Mouse (Mus musculus) cerebellum, adult 11-12 months (tissue): ENCODE results near the gene Plagl2.

ENCODE experiments used
- DNase-seq: peaks from one replicate; pipeline ENCODE4 v3.0.0; 2022

Plagl2 gene

DNA sequence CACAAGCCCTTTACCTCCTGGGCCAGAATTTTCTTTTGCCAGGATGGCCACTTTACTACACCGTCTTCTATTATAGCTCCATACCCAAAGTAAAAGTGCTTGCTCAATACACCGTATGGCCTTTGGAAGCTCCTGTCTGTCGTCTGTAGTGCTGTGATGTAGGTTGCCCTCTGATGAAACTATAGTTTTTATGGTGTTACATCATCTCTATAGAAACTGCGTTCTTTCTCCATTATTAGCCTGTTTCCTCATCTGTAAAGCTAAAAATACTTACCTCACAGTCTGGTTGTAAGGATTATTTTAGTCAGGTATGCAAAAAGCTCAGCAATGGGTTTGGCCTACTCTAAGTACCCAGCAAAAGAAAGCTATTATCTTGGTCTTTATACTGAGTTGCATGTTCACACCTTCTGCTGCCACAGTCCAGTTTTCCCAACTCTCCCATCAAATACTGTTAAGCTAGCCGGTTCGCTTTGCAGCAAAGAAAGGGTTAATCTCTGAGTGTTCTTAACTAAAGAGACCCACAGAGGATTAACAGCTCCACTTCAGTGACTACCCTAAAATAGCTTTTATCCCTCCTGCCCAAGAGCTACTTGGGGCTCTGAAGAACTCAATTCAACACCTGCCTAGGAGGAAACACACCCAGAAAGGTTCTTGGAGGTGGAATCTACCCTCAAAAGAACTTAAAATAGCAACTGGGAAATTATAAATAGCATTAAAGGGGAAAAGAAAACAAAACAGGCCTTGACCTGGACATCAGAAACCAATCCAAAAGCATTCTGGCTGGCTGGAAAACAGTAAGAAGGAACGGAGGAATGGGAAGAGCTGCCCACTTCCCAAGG is 2.0 kb downstream of the Plagl2 start:
- no peak for DNase-seq

DNA sequence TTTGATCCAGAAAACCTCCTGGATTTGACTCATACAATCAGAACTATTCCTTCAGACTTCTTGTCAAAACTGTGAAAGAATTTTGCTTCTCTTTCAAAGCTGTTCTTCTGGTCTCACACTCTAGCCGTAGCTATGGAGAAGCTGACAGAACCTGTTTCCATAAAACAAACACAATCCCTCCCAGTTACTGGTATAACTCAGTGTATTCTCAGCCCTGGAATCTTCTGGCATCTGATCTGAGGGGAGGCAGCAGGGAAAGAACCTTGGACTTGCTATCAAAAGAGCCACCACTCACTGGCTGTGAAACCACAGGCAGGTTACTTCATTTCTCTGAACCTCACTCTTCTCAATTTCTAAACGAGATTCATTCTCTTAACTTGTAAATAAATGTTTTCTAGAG is 2.8 kb downstream of the Plagl2 start:
- no peak for DNase-seq

DNA sequence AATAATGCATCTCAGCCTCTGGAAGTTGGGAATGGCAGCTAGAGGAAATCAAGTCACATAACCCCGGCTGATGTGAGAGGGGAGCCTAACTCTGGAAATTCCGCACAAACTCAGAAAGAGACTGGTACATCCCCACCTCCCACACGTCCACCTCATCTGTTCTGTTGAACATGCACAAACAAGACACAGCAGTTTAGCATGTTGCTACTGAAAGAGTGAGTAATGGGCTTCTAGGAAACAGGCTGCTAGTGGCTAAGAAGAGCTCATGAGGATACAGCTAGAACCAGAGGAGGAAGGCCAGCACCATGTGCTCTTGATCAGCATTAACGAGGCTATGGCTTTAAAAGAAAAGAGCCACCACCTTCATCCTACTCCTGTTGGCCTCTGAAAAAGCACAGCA is 3.3 kb downstream of the Plagl2 start:
- no peak for DNase-seq

DNA sequence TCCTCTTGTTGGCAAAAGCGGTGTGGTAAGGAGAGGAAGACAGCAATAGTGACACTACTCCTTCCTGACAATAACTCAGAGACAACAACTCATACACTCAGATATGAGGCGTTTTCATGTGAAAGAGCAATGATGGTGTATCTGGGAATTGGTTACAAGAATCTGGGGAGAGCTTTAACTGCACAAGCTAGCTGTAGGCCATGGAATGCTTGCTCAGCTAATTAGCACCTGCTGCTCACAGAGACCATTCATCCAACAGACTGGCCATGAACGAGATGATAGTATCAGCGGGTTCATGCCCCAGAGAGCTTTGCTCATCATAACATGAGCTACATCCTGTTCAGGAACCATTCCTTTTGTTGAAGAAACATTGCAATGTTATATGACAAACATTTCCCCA is 4.0 kb downstream of the Plagl2 start:
- DNase-seq: no peak

DNA sequence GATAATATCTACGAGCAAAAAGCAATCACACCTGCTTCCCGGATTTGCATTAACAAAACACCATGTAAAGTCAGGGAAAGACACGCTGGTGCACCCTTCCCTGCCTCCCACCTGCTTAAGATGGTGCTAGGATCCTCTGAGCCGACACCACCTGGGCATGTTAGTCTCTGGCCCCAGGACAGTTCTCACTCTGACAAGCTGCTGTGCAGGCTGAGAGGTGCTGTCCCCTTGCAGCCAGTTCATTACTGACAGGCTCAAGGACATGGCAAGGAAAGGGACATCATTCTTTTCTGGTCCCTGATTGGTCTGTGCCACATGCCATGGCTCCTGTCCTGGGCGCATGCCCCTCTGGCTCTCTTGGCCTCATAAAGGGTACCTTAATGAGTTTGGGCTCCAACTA is 12.7 kb downstream of the Plagl2 start:
- DNase-seq: no peak

DNA sequence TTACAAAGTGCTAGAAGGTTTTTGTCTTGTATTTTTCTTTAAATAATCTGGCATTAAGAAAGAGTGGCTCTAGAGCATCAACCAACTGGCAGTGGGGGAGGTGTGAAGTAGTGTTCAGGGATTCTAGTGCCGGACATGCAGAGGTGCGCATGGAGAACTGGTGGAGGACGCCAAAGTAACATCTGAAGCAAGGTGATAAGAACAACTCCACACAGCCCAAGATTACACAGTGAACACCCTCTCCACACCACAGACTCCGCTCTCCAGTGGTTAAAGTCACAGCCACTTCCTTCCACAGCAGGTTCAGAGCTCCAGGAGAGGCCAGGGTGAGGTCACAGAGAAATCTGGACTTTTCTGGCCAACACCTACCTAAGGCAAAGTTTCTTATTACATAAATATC is 13.3 kb downstream of the Plagl2 start:
- no peak for DNase-seq

DNA sequence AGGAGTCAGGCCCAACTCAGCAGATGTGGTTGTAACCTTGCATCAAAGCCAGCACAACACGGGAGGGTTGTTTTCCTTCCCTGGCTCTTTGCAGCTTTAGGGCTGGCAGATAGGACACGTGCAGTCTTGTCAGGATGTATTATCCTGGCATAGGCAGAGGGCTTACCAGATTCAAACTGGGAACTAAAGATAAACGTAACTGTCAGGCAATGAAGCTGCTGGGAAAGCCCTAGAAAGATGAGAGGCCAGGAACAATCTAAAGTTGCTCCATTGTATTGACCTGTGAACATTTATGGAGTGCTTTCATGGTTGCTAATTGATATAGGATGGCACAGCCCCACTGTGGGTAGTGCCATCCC is 15.7 kb downstream of the Plagl2 start:
- DNase-seq: no peak

DNA sequence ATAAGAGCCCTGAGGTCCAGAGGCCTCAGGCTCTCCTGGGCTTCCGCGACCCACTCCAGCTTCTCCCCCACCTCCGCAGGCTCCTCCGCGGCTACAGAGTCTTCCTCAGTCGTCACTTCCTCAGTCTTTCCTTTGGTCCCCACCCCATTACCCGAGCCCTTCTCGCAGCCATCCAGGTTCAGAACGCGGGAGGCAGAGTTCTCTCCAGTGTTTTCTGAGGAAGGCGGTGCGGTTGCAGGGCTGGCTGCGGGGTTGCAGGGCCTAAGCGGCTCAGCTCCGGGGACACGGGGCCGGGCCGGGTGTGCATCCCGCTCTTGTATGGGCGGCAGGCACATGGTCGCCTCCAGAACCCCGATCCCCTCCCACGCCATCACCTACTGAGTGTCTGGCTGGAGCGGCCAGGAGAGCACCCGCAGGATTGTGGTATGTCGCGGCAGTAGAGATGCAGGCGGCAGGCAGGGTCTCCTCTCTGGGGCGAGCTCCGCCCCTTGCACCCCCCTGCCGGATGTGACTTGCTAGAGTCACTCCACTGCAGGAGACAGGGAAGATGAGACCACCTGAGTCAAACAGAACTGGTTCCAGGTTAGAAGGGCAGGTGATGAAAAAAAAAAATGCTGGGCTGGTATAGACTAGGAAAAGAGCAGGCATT is 16.2 kb downstream of the Plagl2 start, which contains the start of gene Tspyl3:
Tspyl3 (minus strand) TSS at position 496 of the 649 bp plus-strand sequence.
- DNase-seq: peak; percentile 58

DNA sequence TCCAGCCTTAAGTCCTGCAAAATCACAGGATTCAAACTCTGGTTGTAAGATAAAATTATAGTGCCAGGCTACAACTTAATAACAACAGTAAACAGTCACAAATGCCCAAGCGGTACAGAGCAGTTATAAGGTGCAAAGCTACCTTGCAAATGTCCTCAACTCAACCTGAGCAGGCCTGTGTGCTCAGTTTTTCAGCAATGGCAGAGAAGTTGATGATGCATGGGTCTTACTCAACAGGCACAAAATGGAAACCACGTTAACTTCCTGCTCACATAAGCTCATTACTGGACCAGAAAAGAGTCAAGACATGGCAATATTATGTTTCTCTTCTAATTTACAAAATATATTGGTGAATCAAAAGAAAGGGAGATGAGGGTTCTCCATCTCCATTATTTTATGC is 18.7 kb downstream of the Plagl2 start:
- DNase-seq: no peak

DNA sequence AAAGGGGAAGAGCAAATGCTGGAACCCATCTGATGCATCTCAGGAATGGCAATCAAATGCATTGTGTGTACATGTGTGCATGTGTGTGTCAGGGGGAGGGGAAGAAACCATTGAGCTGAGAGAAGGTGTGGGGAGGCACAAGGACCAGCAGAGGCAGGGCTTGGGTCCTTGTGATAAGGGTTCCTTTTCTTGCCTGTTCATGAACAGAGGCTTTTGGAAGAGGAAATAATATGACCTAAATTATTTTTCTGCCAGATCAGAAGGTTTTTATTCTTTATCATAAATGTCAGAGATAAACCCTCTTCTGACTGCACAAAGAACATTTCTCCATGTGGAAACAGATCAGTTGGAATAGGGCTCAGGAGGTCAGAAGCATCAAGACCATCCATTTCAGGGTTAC is 19.1 kb downstream of the Plagl2 start:
- no peak for DNase-seq

DNA sequence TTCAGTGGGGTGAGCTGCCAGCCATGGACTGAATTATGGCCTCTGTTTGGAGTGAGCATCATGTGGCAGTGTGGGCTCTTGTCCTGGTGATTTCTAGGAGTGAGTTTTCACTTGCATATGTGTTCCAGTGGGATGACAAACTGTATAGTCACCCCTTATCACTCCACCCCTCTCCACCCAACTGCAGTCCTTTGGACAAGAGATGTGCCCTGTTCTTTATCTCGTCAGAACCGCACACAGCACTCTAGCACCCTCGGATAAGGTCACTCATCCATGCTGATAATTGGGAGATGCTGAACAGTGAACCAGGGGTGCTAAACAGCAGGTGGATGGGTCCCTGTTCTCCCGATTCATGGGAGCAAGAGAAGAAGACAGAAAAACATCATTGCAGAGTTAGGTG is 19.6 kb downstream of the Plagl2 start:
- DNase-seq: no peak

DNA sequence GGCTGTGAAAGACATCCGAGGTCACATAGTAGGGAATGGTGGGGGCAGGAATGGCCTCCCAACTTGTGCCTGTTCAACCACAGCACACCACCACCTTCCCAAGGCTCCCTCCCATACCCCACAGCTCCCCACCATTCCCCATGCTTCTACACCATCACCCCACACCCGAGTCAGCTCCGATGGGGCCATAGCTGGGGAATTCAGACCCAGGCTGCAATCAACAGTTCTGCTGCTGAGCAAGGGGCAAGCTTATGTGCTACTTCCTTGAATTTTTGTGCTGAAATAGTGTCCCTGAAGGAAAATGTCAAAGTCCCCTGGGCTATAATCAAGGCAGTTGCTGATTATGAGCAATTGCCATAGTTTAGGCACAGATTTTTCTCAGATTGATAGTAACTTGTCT is 22.7 kb downstream of the Plagl2 start:
- DNase-seq: no peak

DNA sequence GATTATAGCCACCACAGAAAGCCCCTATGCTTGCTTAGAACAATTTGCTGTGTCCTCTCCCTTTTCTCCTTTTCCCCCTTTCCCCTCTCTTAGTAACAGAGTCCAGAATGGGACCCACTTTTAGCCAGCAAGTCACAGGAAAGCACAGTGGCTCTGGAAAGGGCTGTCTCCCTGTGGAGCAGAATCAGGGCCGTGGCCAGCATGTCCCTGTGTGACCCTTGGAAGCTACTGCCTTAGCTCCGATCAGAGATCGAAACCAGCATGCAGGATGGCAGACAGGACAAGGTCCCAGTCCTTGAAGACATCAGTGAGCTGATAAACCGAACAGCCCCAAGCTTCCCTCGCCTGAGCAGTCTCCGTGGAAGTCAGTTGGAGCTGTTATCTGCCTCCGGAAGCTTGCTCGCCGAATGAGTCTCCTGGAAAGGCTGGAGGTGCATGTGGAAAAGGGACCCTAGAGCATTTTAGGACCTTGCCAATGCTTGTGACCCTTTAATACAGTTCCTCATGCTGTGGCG is 23.3 kb downstream of the Plagl2 start:
- no peak for DNase-seq

DNA sequence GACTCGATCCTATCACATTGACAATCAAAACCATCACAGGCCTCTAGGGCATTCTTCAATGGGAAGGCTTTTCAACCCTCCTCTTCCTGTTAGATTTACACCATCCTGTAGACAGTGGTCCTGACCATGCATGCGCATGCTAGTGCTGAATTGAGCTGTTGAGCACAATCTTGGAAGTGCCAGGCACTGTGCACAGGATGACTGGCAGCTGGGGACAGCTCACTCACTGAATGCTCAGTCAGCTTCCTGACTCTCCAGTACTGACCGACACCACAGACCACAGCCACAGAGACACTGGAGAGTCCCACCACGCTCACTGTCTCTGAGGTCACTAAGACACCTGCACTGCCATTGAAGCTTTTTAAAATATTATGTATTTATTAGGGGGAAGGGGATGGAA is 25.8 kb downstream of the Plagl2 start:
- DNase-seq: no peak

DNA sequence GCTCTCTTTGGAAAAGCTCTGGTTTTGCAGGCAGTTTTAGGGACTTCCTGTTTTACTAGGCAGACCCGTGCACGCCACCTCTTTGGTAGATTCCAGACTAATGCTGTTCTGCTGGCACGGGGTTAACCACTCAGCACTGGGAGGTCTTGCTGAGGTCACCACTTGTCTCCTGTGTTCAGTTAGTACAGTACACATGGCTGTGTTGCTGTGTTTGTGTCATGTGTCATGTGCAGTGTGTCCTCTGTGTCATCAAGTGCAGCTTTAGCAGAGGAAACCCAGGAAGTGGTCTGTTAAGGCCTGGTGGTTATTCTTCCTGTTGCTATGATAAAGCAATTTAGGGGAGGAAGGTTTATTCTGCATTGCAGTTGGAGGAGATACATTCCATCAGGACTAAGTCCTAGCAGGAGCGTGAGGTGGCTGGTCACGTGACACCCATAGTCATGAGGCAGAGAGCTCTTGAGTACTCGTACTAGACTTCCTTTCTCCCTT is 26.4 kb downstream of the Plagl2 start:
- no peak for DNase-seq

DNA sequence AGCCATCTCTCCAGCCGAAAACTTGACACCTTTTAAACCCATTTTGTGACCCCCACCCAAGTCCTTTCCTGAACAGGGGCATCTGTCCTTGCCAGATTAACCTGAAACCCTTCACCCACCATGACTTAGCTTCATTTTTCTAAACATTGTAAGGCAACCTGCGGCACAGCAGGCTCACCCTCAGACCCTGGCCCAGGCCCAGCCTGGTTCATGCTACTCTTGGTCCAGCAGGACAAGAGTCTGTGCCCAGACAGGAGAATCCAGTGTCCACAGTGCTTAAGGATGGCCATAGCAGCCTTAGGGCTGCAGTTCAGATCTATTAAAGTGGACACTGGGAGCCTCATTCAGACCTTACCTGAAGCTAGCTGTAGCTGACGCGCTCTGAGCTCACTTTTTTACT is 27.9 kb downstream of the Plagl2 start:
- DNase-seq: no peak

DNA sequence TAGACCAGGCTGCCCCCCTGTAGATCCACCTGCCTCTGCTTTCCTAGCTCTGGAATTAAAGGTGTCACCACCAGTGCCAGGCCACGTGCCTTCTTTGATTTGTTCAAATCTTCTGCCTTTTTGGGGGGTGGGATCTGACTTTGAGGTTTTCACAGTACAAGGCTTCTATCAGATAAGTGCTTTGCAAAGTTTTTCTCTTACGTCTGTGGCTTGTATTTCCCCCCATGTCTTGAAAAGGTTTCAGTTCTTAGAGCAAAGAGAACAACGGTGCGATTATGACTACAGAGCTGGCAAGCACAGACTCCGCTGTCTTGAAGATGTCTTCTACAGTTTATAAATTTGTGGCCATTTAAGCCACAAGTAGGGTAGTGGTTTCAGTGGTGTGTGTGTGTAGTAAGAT is 29.8 kb downstream of the Plagl2 start:
- no peak for DNase-seq

DNA sequence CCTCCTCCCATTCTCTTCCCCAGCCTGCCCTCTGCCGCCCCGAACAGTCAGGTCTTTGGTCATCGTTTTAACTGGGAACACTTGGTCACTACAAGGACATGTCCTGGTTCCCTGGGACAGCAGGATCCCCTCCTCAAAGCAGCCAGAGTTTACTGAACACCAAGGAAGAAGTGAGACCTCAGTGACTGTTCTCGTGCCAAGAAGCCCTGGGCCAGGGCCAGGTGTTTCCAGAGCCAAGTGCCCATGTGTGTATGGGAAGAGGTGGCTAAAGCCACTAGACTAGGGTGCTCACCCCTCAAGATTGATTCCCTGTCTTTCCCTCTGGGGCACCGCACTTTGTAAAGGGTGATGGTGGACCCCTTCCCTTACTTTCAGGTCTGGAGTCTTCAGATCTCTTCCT is 31.9 kb downstream of the Plagl2 start:
- peak; percentile 14 for DNase-seq

DNA sequence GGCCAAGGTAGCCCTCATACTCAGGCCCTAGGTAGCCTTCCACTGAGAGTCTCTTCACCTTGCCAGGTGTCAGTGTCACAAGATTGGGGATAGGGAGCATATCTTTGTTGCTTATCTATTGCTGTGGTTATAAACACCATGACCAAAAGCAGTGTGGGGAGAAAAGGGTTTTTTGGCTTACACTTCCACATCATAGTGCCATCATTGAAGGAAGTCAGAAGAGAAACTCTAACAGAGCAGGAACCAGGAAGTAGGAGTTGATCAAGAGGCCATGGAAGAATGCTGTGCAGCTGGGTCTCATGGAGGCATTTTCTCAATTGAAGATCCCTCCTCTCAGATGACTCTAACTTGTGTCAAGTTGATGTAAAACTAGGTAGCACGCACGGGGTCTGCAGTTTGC is 33.1 kb downstream of the Plagl2 start:
- DNase-seq: no peak

DNA sequence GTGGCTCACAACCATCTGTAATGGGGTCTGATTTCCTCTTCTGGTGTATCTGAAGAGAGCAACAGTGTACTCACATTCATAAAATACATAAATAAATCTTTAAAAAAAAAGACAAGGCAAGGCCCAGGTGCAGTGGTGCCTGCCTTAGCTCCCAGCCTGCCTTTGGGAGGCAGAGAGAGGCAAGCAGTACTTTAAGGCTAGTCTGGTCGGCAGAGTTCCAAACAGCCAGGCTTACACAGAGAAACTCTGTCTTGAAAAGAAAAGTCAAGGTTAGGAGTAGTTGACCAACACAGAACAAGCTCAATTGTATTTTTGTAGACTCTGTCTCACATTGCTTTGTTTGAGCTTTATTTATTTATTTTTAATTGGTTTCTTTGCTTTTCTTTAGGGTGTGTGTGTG is 38.5 kb downstream of the Plagl2 start:
- DNase-seq: no peak

DNA sequence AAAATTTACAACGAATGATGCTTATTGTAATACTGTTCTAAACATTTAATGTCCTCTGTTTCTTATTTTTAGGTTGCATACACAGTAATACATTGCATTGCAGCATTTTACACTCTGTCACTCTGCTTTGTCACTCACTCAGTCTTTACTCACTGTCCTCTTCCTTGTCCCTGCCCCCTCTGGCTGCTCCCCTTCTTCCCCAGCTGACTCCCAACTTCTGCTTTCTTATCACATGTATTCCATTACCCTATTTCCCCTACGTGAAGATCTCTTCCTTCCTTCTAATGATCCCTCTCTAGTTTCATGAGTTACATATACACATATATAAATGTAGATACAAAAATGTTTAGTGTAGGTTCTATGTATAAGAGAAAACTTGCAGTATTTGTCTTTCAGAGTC is 42.1 kb downstream of the Plagl2 start:
- no peak for DNase-seq

DNA sequence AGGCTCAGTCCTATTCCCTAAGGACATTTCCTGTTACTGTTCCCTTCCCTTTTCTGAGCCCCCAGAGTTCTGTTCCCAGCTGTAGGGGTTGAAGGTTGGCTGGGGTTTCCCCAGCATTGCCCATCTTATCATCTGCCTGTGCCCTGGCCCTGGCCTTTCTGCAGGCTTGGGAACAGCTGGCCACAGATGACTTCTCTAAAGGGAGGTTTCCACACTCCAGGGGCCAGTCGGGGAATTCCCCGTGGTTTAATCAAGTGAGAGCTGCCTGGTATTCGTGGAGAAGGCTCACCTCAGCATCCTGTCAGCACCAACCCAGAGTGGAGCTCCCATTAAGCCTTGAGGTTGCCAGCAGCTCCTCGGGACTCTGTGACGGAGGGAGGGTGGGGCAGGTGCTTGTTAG is 42.7 kb downstream of the Plagl2 start:
- DNase-seq: no peak

DNA sequence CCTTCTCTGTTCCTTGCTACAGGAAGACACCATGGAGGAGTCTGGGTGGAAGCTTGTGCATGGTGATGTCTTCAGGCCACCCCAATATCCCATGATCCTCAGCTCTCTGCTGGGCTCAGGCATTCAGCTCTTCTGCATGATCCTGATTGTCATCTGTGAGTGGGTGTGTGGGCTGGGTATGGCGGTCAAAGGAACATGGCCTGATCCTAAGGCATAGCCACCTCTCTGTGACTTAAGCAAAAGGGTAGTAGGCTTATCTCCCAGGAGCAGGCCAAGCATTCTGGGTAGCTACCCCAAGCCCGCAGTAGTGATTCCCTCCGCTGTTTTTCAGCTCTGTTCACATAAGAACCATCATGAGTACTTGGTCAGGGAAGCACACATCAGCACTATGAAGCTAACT is 47.0 kb downstream of the Plagl2 start:
- DNase-seq: no peak

DNA sequence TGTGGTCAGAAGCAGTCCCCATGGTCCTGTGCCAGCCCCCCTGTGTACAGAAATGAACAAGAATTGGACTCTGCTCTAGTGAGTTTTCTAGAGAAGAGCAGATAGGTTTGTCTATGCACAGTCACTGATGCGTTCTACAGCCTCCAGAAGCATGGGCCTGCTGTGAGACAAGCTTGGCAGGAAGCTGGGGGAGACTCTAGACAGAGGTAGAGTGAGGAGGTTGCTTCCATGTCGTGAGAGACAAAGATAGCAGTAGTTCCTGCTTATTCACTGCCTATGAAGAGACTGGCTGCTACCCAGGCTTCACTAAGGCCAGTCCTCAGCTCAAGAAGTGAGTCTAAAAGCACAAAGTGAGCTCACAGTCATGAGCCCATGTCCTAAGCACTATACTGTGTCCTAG is 50.0 kb downstream of the Plagl2 start:
- DNase-seq: no peak
